Mouse (Mus musculus) heart, adult 2 months (tissue): ENCODE data around the gene Galnt6.

Experiments used
- CTCF ChIP-seq: fragments of 200-600 bp; IDR thresholded peaks from 2 replicates; pipeline ENCODE4 v1.8.1; 2022; ENCODE audit warnings: antibody characterized with exemption, mild to moderate bottlenecking, moderate library complexity
- EP300 ChIP-seq: fragments of 200-500 bp; IDR thresholded peaks from 2 replicates; pipeline ENCODE4 v1.6.1; 2011; ENCODE audit warnings: low read depth, low read length, control low read depth; ENCODE audit not compliant: insufficient read depth
- POLR2A ChIP-seq: fragments of 200-500 bp; IDR thresholded peaks from 2 replicates; pipeline ENCODE4 v1.6.1; 2011; ENCODE audit warnings: mild to moderate bottlenecking, low read depth, low read length, control low read depth; ENCODE audit not compliant: insufficient read depth

GRCm38 (mm10) chr15:100683041-100683440 is 46.1 kb downstream of the Galnt6 start:
- peak; percentile 84; the same call in 1 of the 2 replicates for TF ChIP-seq EP300
- peak; percentile 83 for TF ChIP-seq CTCF
- TF ChIP-seq POLR2A = no peak
